Mouse (Mus musculus) right cerebral cortex, postnatal 10 days (tissue): ENCODE results near the gene Tspyl3.

Source experiments
- DNase-seq, 2 experiments: peaks; one replicate each; pipeline ENCODE4 v3.0.0; 2021; ENCODE audit warnings: low spot score in 2 of 2

The Tspyl3 gene

GRCm38 (mm10) chr2:153227959-153228358, 2.7 kb upstream of the Tspyl3 start:
- DNase-seq: no peak

- no peak for DNase-seq
Observed at GRCm38 (mm10) chr2:153225595-153225953, 333 bp upstream of the Tspyl3 start.

GRCm38 (mm10) chr2:153222566-153222965, 2.7 kb downstream of the Tspyl3 start:
- no peak for DNase-seq

GRCm38 (mm10) chr2:153222130-153222529, 3.1 kb downstream of the Tspyl3 start:
- no peak for DNase-seq

- no peak for DNase-seq
Observed at GRCm38 (mm10) chr2:153221620-153222019, 3.6 kb downstream of the Tspyl3 start.

GRCm38 (mm10) chr2:153218516-153218915, 6.7 kb downstream of the Tspyl3 start:
- no peak for DNase-seq

GRCm38 (mm10) chr2:153217826-153218340, 7.4 kb downstream of the Tspyl3 start:
- DNase-seq: no peak

GRCm38 (mm10) chr2:153215421-153215820, 9.8 kb downstream of the Tspyl3 start:
- no peak for DNase-seq

- no peak for DNase-seq
Observed at GRCm38 (mm10) chr2:153214771-153215259, 10.4 kb downstream of the Tspyl3 start.

GRCm38 (mm10) chr2:153213351-153213750, 11.9 kb downstream of the Tspyl3 start:
- DNase-seq: no peak

GRCm38 (mm10) chr2:153211451-153211850, 13.8 kb downstream of the Tspyl3 start:
- no peak for DNase-seq

GRCm38 (mm10) chr2:153209286-153209685, 16.0 kb downstream of the Tspyl3 start:
- no peak for DNase-seq

- DNase-seq: no peak
Observed at GRCm38 (mm10) chr2:153208149-153208548, 17.1 kb downstream of the Tspyl3 start.

GRCm38 (mm10) chr2:153202766-153203165, 22.5 kb downstream of the Tspyl3 start:
- DNase-seq: no peak

GRCm38 (mm10) chr2:153199114-153199513, 26.1 kb downstream of the Tspyl3 start:
- DNase-seq: no peak

- no peak for DNase-seq
Observed at GRCm38 (mm10) chr2:153198485-153198884, 26.8 kb downstream of the Tspyl3 start.

GRCm38 (mm10) chr2:153194255-153194654, 31.0 kb downstream of the Tspyl3 start:
- DNase-seq: no peak

- DNase-seq: no peak
Observed at GRCm38 (mm10) chr2:153191242-153191641, 34.0 kb downstream of the Tspyl3 start.

GRCm38 (mm10) chr2:153187848-153188247, 37.4 kb downstream of the Tspyl3 start:
- DNase-seq: no peak

- peak; percentile 52 to 55 for DNase-seq
Observed at GRCm38 (mm10) chr2:153186176-153186591, 39.1 kb downstream of the Tspyl3 start.

- no peak for DNase-seq
Observed at GRCm38 (mm10) chr2:153179961-153180360, 45.3 kb downstream of the Tspyl3 start.

- no peak for DNase-seq
Observed at GRCm38 (mm10) chr2:153179126-153179860, 45.9 kb downstream of the Tspyl3 start.

GRCm38 (mm10) chr2:153177188-153177587, 48.1 kb downstream of the Tspyl3 start:
- DNase-seq: no peak
